Comparison of ENCODE assay signal across 25 mouse cellular contexts in the genomic region with DNA sequence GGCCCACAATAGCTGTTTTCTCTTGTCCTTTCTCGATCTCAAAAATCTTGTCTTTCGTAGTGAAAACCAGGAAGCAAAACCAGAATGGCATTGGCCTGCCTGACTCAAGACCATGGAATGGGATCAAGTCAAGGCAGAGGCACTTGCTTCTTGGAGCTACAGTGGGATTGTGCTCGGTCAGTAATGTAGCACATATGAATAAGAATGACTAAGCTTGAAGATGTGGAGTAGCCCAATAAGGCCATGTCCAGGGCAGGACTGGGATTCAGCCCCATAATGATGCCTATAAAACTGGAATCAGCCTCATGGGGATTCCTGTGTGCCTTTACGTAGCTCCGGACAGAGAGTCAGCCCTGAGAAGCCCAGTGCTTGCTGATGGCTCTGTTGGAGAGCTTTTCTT.
DNase-seq lines count a peak whose midpoint lies in the region; ATAC-seq and TF ChIP-seq lines count a peak whose summit lies in the region.
"Had no signal": no experiment of that assay in that cellular context is flagged by ENCODE, and none has a peak within 500 bp of the region (broad histone marks: within the 10 kb centered on the region; RNA-seq: fewer than 3 reads in every experiment).

No protein-coding gene starts in this region.

- intact Hi-C loops in heart, postnatal 10 days (cut with DNase I): no loop called here

- peak overlapping the region; percentile 86; the same call in 1 of the 2 replicates for H3K27ac ChIP-seq in embryonic fibroblast, embryonic 13.5 days (ENCODE audit: insufficient read depth, low read length)
- no peak overlapping the region for H3K27ac ChIP-seq in midbrain, embryonic 16.5 days (ENCODE audit: low read length)
- H3K27ac ChIP-seq: embryonic facial prominence, embryonic 12.5 days; forebrain, embryonic 10.5 days; forebrain, embryonic 12.5 days had no signal

- ATAC-seq in midbrain, embryonic 16.5 days: no peak
- ATAC-seq: activated CD4-positive, CD25-positive, alpha-beta regulatory T cell, adult 4 months; forebrain, embryonic 14.5 days; forebrain, embryonic 16.5 days; Patski had no signal

- H3K4me1 ChIP-seq in embryonic fibroblast, embryonic 13.5 days (ENCODE audit: control insufficient read depth, insufficient read depth, low read length): peaks cover 13% of the 10 kb centered on the region
- no peaks in the 10 kb centered on the region for H3K4me1 ChIP-seq in midbrain, embryonic 16.5 days (ENCODE audit: control insufficient read depth, insufficient read depth, low read length)
- H3K4me1 ChIP-seq: embryonic facial prominence, embryonic 12.5 days; forebrain, embryonic 10.5 days; forebrain, embryonic 12.5 days had no signal

- no peak overlapping the region for H3K9ac ChIP-seq in midbrain, embryonic 16.5 days (ENCODE audit: low read depth, low read length)
- H3K9ac ChIP-seq: embryonic facial prominence, embryonic 12.5 days; forebrain, embryonic 12.5 days had no signal

- TF ChIP-seq POLR2A in embryonic fibroblast, embryonic 13.5 days (IDR thresholded peaks at IDR 0.05; ENCODE audit: low read depth, low read length): 0 out of 2 replicates have a peak, but pooled peaks have one; percentile 24

- H3K36me3 ChIP-seq in C2C12 (ENCODE audit: control insufficient read depth, insufficient read depth): peaks cover 19% of the 10 kb centered on the region
- 0 out of 2 replicates have a peak, but pooled peaks cover 2% of the 10 kb centered on the region for H3K36me3 ChIP-seq in midbrain, embryonic 16.5 days (ENCODE audit: control insufficient read depth, insufficient read depth, low read length)
- H3K36me3 ChIP-seq: forebrain, embryonic 12.5 days had no signal

- no peak for TF ChIP-seq CTCF in C2C12 (IDR thresholded peaks at IDR 0.05; ENCODE audit: control insufficient read depth, insufficient read depth, insufficient read length)
- no peak for TF ChIP-seq CTCF in embryonic fibroblast, embryonic 13.5 days (IDR thresholded peaks at IDR 0.05; ENCODE audit: borderline replicate concordance, insufficient read depth, low read length)

- peaks cover 11% of the 10 kb centered on the region for H3K79me3 ChIP-seq in C2C12 (ENCODE audit: low read depth)

- H3K4me3 ChIP-seq in C2C12 (ENCODE audit: insufficient read depth, poor library complexity, severe bottlenecking): no peak overlapping the region
- H3K4me3 ChIP-seq in embryonic fibroblast, embryonic 13.5 days (ENCODE audit: insufficient read depth, low read length): no peak overlapping the region
- H3K4me3 ChIP-seq in midbrain, embryonic 16.5 days (ENCODE audit: low read depth, low read length): no peak overlapping the region
- H3K4me3 ChIP-seq: embryonic facial prominence, embryonic 12.5 days; erythroblast, embryonic 14.5 days; forebrain, embryonic 10.5 days; forebrain, embryonic 12.5 days had no signal

- no peaks in the 10 kb centered on the region for H3K27me3 ChIP-seq in C2C12 (ENCODE audit: control insufficient read depth, insufficient read depth, insufficient read length)
- H3K27me3 ChIP-seq in midbrain, embryonic 16.5 days (ENCODE audit: control insufficient read depth, insufficient read depth, low read depth, low read length): no peaks in the 10 kb centered on the region
- H3K27me3 ChIP-seq: embryonic facial prominence, embryonic 12.5 days; forebrain, embryonic 12.5 days; Patski had no signal

- no peak overlapping the region for H3K4me2 ChIP-seq in midbrain, embryonic 16.5 days (ENCODE audit: low read length)
- H3K4me2 ChIP-seq: embryonic facial prominence, embryonic 12.5 days; forebrain, embryonic 12.5 days had no signal

- WGBS in midbrain, embryonic 16.5 days: 96% methylated on average over 5 of the region's 5 CpGs

- H3ac ChIP-seq in C2C12 (ENCODE audit: control insufficient read depth, insufficient read length, low read depth): no peak overlapping the region

- peak; percentile 41 for DNase-seq in heart, adult 11 months
- no peak for DNase-seq in heart, postnatal 10 days
- DNase-seq in adrenal gland, postnatal 36 days: no peak
- no peak for DNase-seq in left cerebral cortex, adult 18-20 months (ENCODE audit: low spot score in 2 of 2)
- DNase-seq: adrenal gland, adult 8-10 months; adrenal gland, postnatal 14 days; B cell, adult 2 months; cerebellum, adult 11 months; cerebellum, adult 18-20 months; cerebellum, adult 8-10 months; cerebellum, adult 9-11 months; cerebellum, postnatal 14 days; cerebellum, postnatal 36 days; embryo, embryonic 11 days had no signal

- no peaks in the 10 kb centered on the region for H3K9me3 ChIP-seq in midbrain, embryonic 16.5 days (replicated peaks; ENCODE audit: control insufficient read depth, low read length, poor library complexity, severe bottlenecking)
- H3K9me3 ChIP-seq: embryonic facial prominence, embryonic 12.5 days; forebrain, embryonic 10.5 days; forebrain, embryonic 12.5 days had no signal

- peaks cover 38% of the 10 kb centered on the region for H3K79me2 ChIP-seq in C2C12 (ENCODE audit: control insufficient read depth, insufficient read depth)

TF ChIP-seq in C2C12, 6 proteins besides CTCF, POLR2A, EP300 and RAD21:
- TF ChIP-seq FOSL1 (IDR thresholded peaks at IDR 0.05; ENCODE audit: insufficient read depth, low read length, poor library complexity, severe bottlenecking): peak; percentile 25
- peak; percentile 19 for TF ChIP-seq MYOD1 (IDR thresholded peaks at IDR 0.05; ENCODE audit: control insufficient read depth, insufficient read length, low read depth)
- TF ChIP-seq MAX (IDR thresholded peaks at IDR 0.05): no peak
